8 mouse cellular contexts compared by ENCODE assay signal in genomic region chr11:114676431-114676830, GRCm38 (mm10). TPM values are rescaled to one million over a fixed set of nuclear protein-coding genes. Genes with fewer than 3 reads are reported as not detected.
DNase-seq lines count a peak whose midpoint lies in the region; ATAC-seq lines count a peak whose summit lies in the region.

No protein-coding gene starts in this region.

- peak; percentile 15 for ATAC-seq in granulocyte monocyte progenitor cell, adult 5-6 weeks (replicated peaks; ENCODE audit: poor library complexity, severe bottlenecking)
- peak; percentile 25; the same call in 1 of the 2 replicates for ATAC-seq in megakaryocyte, adult 5-6 weeks (ENCODE audit: poor library complexity, severe bottlenecking)

- peak; percentile 70 for DNase-seq in cerebellum, adult 11-12 months
- DNase-seq in cerebellum, postnatal 4 days (ENCODE audit: low spot score in 2 of 2) = no peak
- peak; percentile 39 for DNase-seq in brain, adult 2 months (ENCODE audit: low read depth, low spot score)
- DNase-seq in kidney, postnatal 14 days = peak; percentile 85
- no peak for DNase-seq in right cerebral cortex, postnatal 10 days (ENCODE audit: low spot score in 2 of 2)
- no peak for DNase-seq in thymus, postnatal 0 days (ENCODE audit: low spot score)

RNA-seq across cellular contexts. Expression of gene Ttyh2, which starts 1.2 kb away (rescaled TPM):
- 6.5 and 8.7 TPM in 2 replicates for total RNA-seq in granulocyte monocyte progenitor cell, adult 5-6 weeks (2014; fragmentation: Nextera tagmentation)
- 4.0 and 4.9 TPM in 2 replicates for total RNA-seq in granulocyte monocyte progenitor cell, adult 5-6 weeks (2017)
- 0.27 and 0.40 TPM in 2 replicates for total RNA-seq in megakaryocyte, adult 5-6 weeks (2015)
- total RNA-seq in megakaryocyte, adult 5-6 weeks (2017) = 0.73 and 0.88 TPM in 2 replicates
- polyA plus RNA-seq in thymus, postnatal 0 days (2015; fragmentation: Nextera tagmentation; extraction: Ambion mirVana) = 11.1 and 12.2 TPM in 2 replicates

RNA-seq across cellular contexts. Expression of gene Rpl38, which starts 8.1 kb away (rescaled TPM):
- total RNA-seq in granulocyte monocyte progenitor cell, adult 5-6 weeks (2014; fragmentation: Nextera tagmentation) = 2,916 and 3,176 TPM in 2 replicates
- total RNA-seq in granulocyte monocyte progenitor cell, adult 5-6 weeks (2017) = 2,043 and 3,376 TPM in 2 replicates
- total RNA-seq in megakaryocyte, adult 5-6 weeks (2015) = 716 and 867 TPM in 2 replicates
- total RNA-seq in megakaryocyte, adult 5-6 weeks (2017) = 2,870 and 3,242 TPM in 2 replicates
- 1,685 and 1,731 TPM in 2 replicates for polyA plus RNA-seq in thymus, postnatal 0 days (2015; fragmentation: Nextera tagmentation; extraction: Ambion mirVana)

RNA-seq across cellular contexts. Expression of gene Dnaic2, which starts 50.8 kb away (rescaled TPM):
- not detected in 2 replicates for total RNA-seq in granulocyte monocyte progenitor cell, adult 5-6 weeks (2014; fragmentation: Nextera tagmentation)
- not detected in 2 replicates for total RNA-seq in granulocyte monocyte progenitor cell, adult 5-6 weeks (2017)
- not detected in 2 replicates for total RNA-seq in megakaryocyte, adult 5-6 weeks (2015)
- total RNA-seq in megakaryocyte, adult 5-6 weeks (2017) = not detected in 2 replicates
- 0.94 and 1.1 TPM in 2 replicates for polyA plus RNA-seq in thymus, postnatal 0 days (2015; fragmentation: Nextera tagmentation; extraction: Ambion mirVana)

Comparison
In these comparisons a context has a peak if more than half of its experiments do, and no peak if none do; other contexts are left out.
1. DNase-seq: peak in cerebellum, adult 11-12 months (single experiment), brain, adult 2 months (single experiment) and kidney, postnatal 14 days (single experiment); none in cerebellum, postnatal 4 days (0 of 2), right cerebral cortex, postnatal 10 days (0 of 2) and thymus, postnatal 0 days (single experiment).